Mouse (Mus musculus) frontal cortex, postnatal 25 days (tissue): Measurements from ENCODE around the gene Cnnm4.
"Not testable (repeated sequence)": the region's sequence is repeated elsewhere in the genome, so short reads cannot be mapped to it uniquely, and the experiment has no call there.

Experiments used
- DNase-seq, 2 experiments: peaks; one replicate each; pipeline ENCODE4 v3.0.0; 2022; ENCODE audit warnings: low spot score in 2 of 2

Gene Cnnm4

DNA sequence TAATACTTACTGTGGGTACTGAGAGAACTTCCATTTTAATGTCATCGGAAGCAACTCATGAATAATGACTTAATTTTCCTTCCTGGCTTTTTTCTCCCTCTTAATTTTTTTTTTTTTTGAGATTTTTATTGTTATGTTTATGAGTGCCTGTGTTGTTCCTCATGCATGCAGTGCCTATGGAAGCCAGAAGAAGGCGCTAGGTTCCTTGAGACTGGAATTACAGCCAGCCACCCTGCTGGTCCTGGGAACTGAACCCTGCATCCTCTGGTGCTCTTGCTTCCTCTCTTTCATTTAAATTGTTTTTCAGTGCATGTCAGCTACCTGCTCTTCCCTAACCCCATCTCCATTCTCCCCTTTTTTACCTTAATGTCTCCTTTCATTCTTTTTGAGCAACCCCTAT, 42.3 kb downstream of the Cnnm4 start:
- no peak for DNase-seq

DNA sequence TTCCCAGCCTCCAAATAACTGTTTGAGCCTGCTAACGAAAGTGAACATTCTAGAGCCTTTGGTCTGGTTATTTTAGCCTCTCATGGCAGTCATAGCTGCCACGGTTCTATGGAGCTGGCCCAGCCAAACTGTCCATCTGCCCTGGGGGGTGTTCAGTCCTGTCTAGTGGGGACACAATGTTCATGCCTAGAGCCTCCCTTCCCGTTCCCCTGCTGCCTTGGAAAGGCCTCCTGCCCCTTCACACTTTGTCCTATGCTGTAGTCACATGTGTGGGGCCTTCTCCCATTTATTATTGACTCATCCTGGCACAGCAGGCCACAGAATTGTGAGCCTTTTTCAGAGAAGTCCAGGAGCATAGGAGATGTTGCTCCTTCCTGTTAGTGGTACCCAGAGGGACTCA, 46.8 kb downstream of the Cnnm4 start:
- DNase-seq, result no peak

DNA sequence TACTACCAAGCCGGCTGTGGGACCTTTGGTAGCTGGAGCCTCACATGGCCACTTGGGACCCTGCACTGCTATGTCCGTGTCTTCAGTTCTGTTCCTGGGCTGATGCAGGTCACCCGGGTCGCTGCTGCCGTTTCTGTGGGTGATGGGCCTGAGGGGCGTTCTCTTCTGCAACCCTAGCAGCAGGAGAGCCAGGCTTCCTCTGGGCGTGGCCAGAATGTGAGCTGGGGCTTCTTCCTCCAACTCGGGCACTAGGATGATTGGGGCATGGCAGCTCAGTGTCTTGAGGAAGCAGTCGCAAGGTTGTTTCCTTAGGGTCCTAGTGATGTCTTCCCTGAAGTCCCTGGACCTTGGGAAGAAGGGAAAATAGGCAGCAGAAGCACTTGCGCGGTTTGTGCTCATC, 48.2 kb downstream of the Cnnm4 start:
- no peak for DNase-seq

DNA sequence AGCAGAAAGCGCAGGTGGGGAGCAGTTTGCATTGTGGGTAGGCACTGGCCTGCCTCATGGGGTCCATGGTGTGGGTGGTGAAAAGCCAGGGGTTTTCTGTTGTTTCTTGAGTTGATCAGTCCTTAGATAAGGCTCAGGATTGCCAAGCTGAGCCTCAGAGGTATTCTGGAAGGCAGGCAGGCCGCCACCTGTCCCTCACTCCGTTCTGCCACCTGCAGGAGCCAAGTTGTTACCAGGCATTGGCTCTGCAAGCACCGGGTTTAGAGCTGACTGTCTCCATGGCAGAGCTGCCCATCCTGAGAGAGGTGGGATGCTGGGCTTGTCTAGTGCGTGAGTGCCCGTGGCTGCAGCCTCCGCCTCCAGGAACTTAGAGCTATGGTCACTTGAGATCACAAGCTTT, 50.8 kb downstream of the Cnnm4 start:
- no peak for DNase-seq

DNA sequence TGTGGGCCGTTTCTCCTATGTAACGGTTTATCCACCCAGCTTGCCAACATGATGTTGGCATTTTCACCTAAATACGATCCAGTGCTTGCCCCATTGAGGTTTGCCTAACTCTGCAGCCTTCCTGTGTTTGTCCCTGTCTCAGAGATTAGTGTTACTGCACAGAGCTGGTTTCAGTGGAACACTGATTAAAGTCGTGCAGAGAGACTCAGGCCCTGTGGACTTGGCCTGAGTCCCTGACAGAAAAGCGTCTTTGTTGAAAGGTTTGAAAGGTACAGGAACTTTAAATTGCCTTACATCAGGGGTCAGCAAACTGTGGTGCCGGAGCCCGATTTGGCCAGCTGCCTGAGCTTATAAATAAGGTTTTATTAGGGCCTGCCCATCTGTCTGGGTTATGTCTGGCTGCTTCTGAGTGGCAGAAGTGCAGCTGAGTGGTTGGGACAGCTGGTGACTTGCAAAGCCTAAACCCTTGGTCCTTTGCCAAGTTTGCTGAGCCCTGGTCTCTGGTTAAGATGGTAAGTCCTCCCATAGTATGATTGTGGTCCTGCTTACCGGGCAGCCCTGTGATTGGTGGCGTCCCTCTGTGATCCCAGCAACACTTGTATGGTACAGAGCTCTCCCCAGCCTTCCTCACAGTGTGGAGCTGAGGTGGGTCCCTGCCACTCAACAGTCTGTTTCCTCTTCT, 52.1 kb downstream of the Cnnm4 start:
- no peak for DNase-seq

DNA sequence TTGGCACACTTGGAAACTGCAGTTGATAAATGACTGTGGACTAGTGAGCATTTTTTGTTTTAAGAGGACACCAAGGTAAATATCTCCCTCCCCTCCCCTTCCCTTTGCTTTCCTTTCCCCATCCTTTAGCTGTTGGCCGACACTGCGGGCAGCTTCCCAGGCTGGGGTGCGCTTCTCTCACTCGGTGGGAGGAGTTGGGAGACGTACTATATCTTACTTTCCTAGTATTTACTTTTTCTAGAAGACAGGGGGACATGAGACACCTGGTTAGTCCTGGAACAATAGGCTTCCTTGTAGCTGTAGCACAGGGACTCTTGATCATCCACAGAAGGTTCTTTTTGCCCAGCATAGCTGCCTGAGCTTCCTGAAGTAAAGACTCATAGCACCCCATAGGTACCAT, 52.6 kb downstream of the Cnnm4 start:
- DNase-seq, result no peak

DNA sequence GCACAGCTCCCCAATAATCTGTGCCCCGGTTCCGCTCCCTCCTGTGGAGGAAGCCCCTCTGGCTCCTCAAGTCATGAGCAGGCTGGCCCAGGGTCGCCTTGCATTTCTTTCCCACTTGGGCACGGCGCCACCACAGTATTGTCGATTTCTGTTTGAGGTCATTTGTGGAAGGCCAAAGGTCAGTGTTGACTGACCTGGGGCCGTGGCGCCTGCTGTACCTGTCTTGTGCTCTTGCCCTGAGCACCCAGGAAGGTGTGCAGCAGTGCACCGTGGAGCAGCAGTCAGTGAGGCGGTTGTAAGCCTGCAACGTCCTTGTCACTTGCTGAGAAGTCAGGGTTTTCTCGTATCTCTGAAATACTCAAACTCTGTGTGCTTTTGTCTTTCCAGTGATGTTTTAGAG, 54.4 kb downstream of the Cnnm4 start:
- DNase-seq, result no peak

DNA sequence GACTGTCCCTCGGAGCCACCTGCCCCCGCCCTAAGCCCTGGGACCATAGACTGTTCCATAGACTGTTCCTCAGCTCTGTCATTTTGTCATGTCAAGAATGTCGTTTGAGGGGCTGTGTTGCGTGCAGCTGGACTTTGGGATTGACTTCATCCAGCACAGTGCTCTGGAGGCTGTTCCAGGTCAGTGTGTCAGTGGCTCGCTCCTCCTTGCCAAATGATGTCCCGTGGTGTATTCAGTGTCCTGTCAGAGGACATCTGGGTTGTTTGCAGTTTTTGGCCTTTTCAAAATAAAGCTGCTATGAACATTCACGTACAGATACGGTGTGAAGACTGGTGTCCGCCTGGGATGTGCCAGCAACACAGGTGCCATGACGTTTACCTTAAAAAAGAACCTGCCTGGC, 55.5 kb downstream of the Cnnm4 start:
- DNase-seq, result no peak

DNA sequence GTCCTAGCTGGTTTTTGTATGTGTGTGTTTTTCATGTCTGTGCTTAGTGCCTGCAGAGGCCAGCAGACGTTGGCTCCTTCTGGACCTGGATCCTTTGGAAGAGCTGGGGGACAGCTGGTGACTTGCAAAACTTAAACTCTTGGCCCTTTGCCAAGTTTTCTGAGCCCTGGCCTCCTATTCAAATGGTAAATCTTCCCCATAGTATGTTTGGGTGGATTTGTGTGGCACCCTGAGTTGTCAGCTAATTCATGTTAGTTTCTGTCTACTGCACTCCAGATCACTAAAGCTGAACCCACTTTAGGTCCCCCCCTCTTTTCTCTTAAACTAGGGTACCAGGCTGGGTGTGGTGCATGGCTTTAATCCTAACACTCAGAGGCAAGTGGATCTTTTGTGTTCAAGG, 56.9 kb downstream of the Cnnm4 start:
- DNase-seq, result no peak

DNA sequence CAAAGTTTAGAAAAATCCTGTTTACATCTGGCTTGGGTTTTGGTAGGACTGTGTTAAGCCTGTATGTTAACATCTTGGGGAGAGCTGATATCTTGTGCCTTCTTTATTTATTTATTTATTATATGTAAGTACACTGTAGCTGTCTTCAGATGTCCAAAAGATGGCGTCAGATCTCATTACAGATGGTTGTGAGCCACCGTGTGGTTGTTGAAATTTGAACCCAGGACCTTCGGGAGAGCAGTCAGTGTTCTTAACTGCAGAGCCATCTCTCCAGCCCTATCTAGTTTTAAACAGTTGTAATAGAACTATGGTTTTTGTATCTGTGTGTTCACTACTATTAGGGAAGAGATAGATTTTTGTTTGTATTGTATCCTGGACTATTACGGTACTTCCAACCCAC, 57.9 kb downstream of the Cnnm4 start:
- no peak for DNase-seq

DNA sequence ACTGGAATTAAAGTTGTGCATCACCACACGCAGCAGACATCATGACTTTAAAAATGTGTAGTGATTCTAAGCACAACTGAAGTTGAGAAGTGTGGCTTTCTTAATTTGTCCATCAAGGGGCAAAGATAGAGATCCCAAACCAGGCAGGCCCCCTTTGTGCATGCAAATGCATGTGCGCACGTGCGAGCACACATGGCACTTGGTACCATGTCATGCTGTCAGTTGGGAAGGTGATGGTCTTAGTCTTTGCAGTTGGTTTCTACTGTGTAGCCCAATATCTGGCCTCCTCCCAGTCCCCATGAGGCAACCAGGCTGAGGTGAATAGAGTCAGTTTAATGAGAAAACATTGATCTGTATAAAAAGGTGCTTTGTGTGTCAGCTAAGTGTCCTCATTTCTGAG, 58.5 kb downstream of the Cnnm4 start:
- DNase-seq, result no peak

DNA sequence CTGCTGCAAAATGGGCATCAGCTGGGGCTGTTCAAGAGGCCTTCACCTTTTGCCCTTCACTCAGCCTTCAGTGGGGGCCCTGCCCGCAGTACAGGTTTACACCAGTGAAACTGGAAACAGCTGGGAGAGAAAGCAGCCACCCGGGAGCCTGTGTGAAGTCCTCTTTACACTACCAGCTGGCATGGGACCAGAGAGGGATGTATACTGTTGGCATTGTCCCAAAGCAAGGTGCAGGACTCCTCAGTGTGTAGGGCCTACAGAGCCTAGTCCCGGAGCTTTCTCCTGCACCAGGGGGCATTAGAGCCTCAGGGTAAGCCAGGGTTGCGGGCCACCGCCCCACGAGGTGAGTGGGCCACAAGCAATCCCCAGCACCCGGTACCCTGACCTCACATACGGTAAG, 59.1 kb downstream of the Cnnm4 start:
- no peak for DNase-seq

DNA sequence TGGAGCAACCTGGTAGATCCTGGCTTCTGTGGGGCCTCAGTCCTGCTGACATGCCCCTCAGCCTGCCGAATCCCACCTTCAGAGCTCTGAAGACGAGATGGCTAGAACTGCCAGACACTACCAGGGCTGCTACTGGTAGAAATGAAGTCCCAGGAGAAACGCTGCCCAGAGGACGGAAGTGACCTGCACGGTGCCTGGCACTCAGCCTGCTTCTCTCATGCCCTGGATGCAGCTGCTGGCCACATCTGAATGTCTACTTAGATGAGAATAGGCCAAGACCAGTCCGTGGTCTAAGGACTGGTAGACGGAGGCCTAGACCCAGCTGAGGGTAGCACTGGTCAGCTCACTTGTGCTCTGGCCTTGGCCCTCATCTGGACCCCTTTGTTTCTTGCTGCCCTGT, 59.5 kb downstream of the Cnnm4 start:
- no peak for DNase-seq

DNA sequence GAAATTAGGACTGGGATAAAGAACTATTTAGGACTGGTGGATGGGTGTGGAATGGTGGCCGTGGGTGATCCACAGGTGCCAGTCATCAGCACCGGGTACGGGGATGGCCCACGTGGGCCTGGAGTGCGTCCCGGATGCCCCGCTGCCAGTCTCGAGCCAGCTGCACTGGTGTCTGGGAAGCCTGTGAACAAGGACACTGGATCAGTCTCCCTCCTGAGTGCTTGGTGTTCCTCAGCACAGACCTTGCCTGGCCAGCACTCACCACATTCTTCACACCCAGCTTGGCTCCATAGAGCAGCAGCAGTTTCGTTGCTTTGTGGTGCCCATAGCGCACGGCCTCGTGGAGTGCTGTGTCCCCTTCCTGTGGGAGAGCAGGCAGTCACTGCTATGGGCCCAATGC, 60.0 kb downstream of the Cnnm4 start:
- DNase-seq, result no peak

DNA sequence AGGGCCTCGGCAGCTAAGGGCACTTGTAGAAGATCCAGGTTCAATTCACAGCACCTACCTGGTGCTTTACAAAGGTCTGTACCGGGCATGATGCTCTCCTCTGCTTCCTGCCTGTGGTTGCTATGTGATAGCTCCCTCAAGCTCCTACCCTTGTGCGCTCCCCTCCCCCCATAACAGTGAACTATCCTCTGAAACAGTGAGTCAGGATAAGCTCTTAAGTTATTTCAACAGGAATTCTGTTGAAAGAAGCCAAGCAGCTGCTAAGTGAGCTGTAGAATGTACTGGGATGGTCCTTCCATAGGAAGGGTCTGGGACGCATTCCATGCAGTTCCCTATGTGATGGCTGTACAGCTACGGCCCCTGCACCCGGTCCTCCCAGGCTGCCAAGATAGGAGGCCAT, 62.1 kb downstream of the Cnnm4 start:
- no peak for DNase-seq

DNA sequence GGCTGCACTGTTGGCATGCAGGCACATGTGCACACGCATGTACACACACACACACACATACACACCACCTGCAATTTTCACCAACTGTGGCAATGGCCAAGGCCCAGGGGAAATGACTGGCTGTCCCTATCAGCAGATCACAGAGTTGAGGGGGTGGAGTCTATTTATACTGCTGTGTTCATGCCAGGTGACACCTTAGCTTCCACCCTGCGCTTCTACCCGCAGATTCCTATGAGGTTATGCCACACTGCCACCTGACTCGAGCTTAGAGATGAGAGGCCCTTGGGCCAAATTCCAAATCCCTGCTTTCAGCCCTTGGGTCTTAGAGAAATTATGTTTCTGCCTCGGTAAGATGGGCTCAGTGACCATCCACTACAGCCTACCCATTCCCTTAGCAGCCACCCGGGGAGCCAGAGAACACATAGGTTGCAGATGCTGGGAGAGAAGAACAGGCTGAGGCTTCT, 63.2 kb downstream of the Cnnm4 start:
- DNase-seq, result no peak

DNA sequence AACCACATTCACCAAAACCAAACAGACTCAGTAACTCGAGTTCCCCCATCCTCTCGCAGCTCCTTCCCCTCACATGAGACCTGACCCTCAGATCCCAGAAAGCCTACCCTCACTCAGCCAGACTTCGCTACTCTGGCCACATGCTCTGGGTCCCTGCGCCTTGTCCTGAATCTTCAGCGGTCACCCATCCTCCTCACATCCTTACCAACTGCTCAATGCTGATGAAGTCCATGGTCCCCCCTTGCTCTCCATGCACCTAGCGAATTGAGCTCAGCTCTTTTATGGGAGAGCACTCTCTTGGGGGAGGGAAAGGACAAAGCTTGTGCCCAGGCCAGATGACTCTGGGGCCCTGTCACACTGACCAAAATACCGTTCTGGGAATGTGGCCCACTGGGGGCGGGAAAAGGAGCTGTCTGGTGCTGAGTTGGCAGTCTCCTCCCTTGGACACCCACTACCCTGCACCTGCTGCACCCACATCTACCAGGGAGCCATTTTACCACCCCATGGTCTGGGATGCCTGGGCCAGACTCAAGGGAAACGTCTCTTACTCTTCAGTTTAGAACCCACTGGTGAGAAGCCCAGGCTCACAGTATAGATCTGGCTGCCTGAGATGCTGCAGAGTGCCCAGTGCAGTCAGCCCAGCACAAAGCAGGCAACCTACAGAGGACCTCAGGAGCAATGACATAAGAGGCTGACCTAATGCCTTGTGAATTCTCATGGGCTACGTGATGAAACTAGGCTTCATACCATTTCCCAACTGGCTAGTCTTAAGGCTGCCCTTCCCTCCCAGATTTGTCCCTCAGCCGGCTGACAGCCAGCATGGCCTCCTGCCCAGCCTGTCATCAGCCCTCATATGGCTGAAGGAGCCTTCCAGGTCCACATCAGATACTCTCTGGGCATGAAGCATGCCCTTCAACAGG, 64.3 kb downstream of the Cnnm4 start:
- no peak for DNase-seq

DNA sequence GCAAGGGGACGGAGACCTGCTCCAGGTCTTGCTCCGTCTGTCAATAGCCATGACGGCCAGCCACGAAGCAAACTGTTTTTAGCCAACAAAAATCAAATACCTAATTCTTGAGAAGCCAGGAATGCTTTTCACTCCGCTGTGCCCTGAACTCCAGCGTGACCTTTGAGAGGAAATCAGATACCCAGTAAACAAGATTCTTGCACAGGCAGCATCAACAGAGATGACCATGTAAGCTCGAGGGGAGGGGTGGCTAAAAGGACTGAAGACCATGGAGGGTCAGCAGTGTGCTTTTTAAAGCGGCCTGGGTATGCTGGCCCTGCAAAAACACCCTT, 64.9 kb downstream of the Cnnm4 start:
- DNase-seq, result no peak

DNA sequence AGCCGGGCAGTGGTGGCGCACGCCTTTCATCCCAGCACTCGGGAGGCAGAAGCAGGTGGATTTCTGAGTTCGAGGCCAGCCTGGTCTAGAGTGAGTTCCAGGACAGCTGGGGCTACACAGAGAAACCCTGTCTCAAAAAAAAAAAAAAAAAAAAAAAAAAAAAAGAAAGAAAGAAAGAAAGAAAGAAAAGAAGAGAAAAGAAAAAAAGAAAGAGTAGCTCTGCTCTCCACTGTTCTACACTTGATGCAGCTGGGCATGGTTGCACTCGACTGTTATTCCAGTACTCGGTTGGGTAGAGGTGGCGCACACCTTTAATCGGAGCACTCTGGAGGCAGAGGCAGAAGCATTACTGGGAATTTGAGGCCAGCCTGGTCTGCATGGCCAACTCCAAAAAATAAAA, 65.4 kb downstream of the Cnnm4 start, which contains the start of gene Ankrd23:
TSS of gene Ankrd23 (minus strand) at position 101 of the 400 bp plus-strand sequence.
- not testable (repeated sequence) for DNase-seq

DNA sequence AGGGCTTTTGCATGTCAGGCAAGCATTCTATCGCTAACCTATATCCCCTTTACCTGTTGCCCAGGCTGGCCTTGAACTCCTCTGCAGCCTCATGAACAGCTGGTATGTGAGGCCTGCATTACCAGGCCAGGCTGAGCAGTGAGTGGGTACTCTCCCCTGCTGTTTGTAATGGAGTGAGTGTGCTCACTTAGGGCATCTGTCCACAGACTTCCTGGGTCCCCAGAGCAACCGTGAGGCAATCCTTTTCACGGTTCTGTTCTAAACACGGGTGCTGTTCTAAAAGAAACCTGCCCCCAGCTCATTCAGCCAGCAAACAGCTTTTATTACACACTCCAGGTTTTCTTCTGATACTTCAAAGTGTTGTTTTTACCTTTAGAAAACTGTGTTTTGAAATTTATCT, 67.3 kb downstream of the Cnnm4 start:
- DNase-seq, result no peak

DNA sequence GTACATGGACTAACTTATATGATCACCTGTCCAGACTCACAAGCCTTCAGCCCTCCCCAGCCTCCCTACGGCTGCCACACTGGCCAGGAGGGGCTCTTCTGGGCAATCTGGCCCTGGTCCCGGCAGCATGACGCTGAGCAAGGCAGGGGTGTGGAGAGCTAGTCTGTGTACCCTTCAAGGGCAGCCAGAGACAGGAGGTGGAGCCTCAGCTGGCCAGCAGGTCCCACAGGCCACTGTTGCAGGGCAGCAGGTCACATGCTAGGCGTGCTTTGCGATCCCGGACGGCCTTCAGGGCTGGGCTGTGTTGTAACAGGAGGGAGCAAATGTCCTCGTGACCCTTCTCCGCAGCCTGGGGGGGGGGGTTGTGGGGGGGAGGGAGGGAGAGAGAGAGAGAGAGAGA, 67.8 kb downstream of the Cnnm4 start, which contains the start of gene Gm42417:
TSS of gene Gm42417 (minus strand) at position 244 of the 400 bp plus-strand sequence.
- no peak for DNase-seq

DNA sequence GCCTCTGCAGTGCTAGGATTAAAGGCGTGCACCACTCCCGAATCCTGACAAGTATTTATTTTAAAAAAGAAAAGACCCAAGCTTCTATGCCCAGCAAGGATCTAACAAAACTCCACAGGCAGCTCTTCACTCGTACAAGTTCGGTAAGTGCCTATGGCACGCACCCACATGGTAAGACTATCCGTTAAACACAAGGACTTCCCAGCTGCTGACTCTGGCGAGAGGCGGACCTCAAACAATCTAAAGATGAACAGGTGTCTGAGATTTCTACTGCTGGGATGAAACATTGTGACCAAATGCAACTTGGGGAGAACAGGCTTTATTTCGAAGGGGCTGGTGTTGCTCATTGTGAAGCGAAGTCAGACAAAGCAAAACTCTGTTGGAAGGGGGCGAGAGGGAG, 68.7 kb downstream of the Cnnm4 start:
- DNase-seq, result no peak

DNA sequence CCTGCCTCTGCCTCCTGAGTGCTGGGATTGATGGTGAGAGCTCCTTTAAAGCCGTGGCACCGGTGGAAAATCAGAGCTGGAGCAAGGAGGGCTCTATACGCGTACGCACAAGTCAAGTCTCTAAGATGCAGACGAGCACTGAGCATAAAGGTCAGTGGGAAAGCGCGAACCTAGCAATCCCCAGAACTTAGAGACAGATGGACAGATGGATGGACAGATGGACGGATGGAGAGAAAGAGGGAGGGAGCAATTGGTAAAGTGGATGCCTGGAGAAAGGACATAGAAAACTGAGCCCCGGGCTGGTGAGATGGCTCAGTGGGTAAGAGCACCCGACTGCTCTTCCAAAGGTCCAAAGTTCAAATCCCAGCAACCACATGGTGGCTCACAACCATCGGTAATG, 69.4 kb downstream of the Cnnm4 start:
- DNase-seq, result no peak
